Mouse (Mus musculus): ENCODE results near the gene Adamtsl5.

Adamtsl5 gene

GRCm38 (mm10) chr10:80315315-80315714 is 32.9 kb downstream of the Adamtsl5 start:
- no peak for DNase-seq

GRCm38 (mm10) chr10:80314494-80315001 is 33.7 kb downstream of the Adamtsl5 start:
- no peak for DNase-seq

DNA sequence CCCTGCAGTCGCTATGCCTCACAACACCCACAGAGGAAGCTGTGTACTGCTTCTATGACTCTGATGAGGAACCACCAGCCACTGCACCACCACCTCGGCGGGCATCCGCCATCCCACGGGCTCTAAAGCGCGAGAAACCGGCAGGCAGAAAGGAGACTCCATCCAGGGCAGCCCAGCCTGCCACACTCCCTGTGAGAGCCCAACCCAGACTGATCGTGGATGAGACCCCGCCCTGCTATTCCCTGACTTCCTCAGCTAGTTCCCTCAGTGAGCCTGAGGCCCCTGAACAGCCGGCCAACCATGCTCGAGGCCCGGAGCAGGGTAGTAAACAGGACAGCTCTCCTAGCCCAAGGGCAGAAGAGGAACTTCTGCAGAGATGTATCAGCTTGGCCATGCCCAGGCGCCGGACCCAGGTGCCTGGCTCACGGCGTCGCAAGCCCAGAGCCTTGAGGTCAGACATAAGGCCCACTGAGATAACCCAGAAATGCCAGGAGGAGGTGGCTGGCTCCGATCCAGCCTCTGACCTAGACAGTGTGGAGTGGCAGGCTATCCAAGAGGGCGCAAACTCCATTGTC is 34.5 kb downstream of the Adamtsl5 start:
- DNase-seq, result no peak

DNA sequence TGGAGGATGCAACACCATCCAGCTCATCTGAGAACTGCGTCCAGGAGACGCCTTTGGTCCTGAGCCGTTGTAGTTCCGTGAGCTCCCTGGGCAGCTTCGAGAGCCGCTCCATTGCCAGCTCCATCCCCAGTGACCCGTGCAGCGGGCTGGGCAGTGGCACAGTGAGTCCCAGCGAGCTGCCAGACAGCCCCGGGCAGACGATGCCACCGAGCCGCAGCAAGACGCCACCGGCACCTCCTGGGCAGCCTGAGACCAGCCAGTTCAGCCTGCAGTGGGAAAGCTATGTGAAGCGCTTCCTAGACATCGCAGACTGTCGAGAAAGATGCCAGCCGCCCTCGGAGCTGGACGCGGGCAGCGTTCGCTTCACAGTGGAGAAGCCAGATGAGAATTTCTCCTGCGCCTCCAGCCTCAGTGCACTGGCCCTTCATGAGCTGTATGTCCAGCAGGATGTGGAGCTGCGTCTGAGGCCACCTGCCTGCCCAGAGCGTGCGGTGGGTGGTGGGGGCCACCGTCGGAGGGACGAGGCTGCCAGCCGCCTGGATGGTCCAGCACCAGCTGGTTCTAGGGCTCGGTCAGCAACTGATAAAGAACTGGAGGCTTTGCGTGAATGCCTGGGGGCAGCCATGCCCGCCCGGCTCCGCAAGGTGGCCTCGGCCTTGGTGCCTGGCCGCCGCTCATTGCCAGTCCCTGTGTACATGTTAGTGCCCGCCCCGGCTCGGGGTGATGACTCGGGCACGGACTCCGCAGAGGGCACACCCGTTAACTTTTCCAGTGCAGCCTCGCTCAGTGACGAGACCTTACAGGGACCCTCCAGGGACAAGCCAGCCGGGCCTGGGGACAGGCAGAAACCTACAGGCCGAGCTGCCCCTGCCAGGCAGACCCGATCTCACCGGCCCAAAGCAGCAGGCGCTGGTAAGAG is 35.4 kb downstream of the Adamtsl5 start:
- DNase-seq, result no peak

GRCm38 (mm10) chr10:80311560-80311959 is 36.7 kb downstream of the Adamtsl5 start:
- DNase-seq, result no peak

DNA sequence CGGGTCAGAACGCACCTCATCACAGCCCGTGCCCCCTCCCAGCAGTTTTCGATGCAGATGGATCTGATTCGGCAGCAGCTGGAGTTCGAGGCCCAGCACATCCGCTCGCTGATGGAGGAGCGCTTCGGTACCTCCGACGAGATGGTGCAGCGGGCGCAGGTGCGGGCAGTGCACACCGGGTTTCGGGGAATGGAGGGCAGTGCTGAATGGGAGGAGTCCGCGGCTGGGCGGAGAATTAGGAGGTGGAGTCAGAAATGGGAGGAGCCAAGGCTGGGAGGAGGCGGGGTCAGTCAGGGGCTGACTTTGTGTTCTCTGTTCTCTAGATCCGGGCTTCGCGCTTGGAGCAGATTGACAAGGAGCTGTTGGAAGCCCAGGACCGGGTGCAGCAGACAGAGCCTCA is 43.4 kb downstream of the Adamtsl5 start:
- no peak for DNase-seq

DNA sequence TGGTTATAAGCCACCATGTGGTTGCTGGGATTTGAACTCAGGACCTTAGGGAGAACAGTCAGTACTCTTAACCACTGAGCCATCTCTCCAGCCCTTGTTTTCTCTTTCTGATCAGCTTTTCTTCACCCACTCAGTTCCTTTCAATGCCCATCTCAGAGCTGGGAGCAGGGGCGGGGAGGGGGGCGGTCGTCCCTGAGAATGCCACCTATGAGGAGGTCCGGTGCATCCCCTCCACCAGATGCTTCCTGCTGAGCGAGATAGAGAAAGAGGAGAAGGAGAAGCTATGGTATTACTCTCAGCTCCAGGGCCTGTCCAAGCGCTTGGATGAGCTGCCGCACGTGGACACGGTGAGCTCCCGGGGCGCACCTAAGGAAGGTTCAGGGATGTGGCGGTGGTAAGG is 43.8 kb downstream of the Adamtsl5 start:
- no peak for DNase-seq

- peak; percentile 60 for DNase-seq
Observed at GRCm38 (mm10) chr10:80302471-80302881, 45.7 kb downstream of the Adamtsl5 start.

GRCm38 (mm10) chr10:80302082-80302355 is 46.2 kb downstream of the Adamtsl5 start:
- DNase-seq, result peak; percentile 30

DNA sequence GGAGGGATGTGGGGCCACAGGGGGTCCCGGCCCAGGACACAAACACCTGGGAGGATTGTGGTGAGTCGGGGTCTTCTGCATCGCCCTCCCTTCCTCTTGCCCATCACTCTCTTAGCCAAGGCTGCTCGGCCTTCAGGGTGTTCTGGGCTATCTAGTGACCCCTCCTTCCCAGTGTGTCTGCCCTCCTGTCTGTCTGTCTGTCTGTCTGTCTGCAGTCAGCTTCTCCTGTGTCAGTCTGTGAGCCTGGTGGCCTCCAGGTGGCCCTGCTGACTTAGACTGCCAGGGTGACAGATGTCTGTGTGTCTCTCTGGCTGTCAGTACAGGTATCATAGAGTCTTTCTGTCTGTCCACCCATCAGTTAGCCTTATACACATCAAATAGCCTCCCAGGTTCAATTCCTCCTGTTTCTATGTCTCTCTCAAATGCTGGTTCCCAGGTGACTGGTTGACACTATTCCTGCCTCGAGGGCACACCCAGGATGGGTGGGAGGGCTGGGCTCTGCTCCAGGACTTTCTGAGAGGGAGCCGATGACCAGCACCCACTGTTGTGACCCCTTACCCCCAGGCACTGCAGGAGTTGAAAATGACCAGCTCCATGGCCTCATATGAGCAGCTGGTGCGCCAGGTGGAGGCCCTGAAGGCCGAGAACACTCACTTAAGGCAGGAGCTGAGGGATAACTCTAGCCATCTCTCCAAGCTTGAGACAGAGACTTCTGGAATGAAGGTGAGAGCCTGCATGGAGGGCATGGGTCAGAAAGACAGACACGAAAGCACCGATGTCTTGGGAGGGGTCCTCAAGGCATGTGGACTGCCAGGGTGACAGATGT is 46.7 kb downstream of the Adamtsl5 start:
- peak; percentile 41 for DNase-seq

DNA sequence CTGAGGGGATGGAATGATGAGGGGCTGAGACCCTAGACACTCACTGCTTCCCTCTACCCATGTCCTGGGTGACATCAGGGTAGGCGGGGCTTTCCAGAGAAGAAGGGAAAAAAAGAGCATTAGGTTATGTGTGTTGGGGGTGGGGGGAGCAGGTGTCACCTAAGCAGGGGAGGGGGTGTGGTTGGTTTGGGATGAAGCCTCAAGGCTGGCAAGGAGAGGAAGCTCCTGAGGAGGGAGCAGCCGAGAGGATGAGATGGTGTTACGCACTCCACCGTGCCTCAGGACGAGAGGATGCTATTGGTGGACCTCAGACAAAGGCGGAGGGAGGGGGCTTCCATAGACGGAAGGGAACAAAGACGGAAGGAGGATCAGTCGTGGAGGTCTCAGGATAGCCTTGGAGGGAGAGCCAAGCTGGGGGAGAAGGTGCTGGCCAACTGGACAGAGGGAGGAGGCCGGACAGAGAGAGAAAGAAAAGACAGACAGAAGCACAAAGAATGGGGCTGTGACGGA is 47.5 kb downstream of the Adamtsl5 start:
- peak; percentile 42 for DNase-seq

GRCm38 (mm10) chr10:80299824-80300223 is 48.4 kb downstream of the Adamtsl5 start:
- DNase-seq, result no peak

GRCm38 (mm10) chr10:80299301-80299700 is 48.9 kb downstream of the Adamtsl5 start:
- DNase-seq, result no peak

DNA sequence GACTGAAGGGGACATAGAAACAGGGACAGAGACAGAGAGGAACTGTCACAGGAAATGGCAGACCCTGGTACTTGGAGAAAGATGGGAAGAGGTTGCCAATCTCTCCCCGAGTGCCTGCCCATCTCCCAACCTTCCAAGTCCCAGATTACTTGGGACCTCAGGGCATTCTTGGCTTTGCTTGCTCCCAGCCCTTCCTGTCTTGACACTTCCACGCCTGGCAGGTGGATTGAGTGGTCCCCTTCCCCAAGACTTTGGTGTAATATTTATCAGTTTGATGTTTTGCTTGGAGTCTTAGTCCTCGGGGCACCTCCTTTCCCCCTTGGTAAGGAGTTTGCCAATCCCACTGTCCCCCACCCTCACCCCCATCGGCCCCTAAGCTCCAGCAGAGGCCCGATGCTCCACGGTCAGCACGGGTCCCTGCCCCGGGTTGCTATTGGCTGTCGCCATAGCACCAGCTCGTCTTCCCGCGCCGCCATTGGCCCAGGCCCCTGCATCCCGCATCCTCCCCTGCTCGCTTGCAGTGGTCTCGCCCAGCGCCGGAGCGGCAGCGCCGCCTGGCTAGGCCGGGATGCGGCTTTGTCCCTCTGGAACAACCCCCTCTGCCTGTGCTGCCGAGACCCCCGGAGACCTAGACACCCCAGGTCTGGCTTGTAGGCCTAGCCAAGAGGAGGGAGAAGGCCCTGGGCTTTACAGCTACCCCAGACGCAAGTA is 49.5 kb downstream of the Adamtsl5 start:
- peak; percentile 92 for DNase-seq

- DNase-seq, result no peak
Observed at GRCm38 (mm10) chr10:80297526-80298133, 50.6 kb downstream of the Adamtsl5 start.

DNA sequence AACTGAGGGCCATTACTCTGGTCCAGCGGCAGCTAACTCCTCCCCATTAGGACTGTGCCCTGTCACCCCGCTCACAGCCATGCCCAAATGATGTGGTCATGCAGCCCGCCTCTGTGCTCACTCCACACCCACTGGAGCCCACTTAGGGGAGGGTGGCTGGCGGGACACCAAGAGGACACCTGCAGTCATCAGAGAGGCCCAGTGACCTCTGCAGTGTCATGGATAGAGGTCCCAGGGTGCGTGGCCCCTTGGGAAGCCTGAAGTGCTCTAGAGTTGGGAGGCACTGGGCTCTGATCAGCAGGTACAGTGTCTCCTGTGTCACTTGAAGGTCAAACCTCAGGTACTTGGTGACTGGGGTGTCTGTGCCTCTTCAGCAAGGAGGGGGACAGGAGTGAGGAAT is 51.4 kb downstream of the Adamtsl5 start:
- DNase-seq, result no peak

GRCm38 (mm10) chr10:80295618-80296425 is 52.4 kb downstream of the Adamtsl5 start, which contains the start of gene Apc2:
TSS of gene Apc2 (plus strand) at chr10:80295977.
- DNase-seq, result peak; percentile 83

DNA sequence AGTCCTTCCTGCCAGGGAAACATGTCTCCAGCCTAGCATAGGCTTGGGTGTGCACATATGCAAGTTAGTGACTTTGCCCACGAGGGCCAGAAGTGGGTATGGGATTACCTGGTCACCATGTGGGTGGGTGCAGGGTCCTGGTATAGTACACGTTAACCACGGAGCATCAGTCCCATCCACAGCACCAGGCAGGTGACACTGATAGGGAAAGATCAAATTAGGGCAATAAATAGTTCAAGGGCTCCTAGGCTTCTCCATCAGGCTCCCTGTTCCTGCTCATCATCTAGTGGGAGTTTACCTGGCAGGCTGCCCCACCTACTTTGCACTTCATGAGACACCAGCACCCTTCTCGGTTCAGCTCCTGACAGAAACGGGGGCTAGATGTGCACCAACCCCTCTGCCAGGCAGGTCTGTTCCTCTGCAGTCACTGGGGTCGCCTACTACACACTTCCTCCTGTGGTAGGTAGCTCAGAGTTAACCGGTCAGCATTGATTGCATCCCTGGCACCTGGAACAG is 53.4 kb downstream of the Adamtsl5 start:
- DNase-seq, result no peak

GRCm38 (mm10) chr10:80294311-80294710 is 53.9 kb downstream of the Adamtsl5 start:
- no peak for DNase-seq

DNA sequence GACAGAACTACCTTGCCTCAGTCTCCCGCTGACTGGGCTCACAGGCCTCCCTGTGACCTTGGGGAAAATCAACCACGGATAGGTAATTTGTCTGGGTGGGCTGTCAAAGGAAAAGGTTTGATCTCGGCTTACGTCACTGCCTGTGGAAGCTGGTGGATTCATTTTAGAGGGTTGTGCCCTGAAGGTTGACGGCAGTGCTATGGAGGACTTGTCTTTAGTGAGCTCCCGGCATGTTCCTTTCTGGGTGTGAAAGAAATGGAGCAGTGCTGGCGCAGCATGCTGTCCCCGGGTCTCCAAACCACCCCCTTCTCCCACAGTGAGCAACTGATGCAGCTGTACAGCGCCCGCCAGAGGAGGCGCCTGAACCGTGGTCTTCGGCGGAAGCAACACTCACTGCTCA is 54.9 kb downstream of the Adamtsl5 start:
- DNase-seq, result no peak
